Mouse (Mus musculus) G1E (cell line): ENCODE data around the gene Taldo1.

Source experiments
- CTCF ChIP-seq: IDR thresholded peaks from 2 replicates; pipeline ENCODE4 v1.5.1; 2012; ENCODE audit warnings: low read depth, low read length, inconsistent platforms, mixed read lengths
- POLR2AphosphoS5 ChIP-seq: IDR thresholded peaks from 2 replicates; pipeline ENCODE4 v1.6.1; 2012; ENCODE audit warnings: low read depth, low read length, inconsistent platforms; ENCODE audit not compliant: insufficient replicate concordance

DNA sequence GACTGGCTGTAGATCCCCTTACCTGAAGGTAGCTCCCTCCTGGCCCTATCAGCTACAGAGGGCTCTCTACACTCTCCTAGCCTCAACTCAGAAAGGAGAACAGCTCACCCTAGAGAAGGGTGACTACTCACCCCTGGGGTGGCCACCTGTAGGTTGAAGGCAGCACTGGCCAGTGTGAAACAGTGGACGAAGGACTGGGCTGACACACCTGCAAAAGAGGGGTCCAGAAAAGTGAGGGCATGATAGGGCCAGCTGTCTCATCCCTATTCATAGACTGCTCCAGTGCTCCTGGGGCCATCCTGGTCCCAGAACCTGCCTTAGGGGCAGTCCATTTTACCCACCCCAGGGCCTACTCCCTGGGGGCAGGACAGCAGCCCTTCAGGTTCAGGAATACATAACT lies 19.7 kb downstream of the Taldo1 start:
- TF ChIP-seq POLR2AphosphoS5 = no peak
- no peak for TF ChIP-seq CTCF
